Mouse (Mus musculus) midbrain, embryonic 16.5 days (tissue): ENCODE measurements around the gene Csnk2b. TPM values are rescaled to one million over a fixed set of nuclear protein-coding genes. Genes with fewer than 3 reads are reported as not detected.

ENCODE experiments used
- ATAC-seq: fragments of 200-750 bp; cut with Nextera tagmentation; 2 replicates; pipeline ENCODE4 v1.8.0; 2017; ENCODE audit warnings: moderate TSS enrichment
- H3K27ac ChIP-seq: fragments of 300-500 bp; sonication (generic); 2 replicates; pipeline ENCODE4 v1.5.1; 2014; ENCODE audit warnings: mild to moderate bottlenecking, low read length, mixed read lengths
- H3K27me3 ChIP-seq: fragments of 300-500 bp; sonication (generic); 2 replicates; pipeline ENCODE4 v1.6.1; 2014; ENCODE audit warnings: low read depth, low read length, mixed read lengths; ENCODE audit not compliant: control insufficient read depth, insufficient read depth
- H3K36me3 ChIP-seq: fragments of 300-500 bp; sonication (generic); 2 replicates; pipeline ENCODE4 v1.6.1; 2014; ENCODE audit warnings: mild to moderate bottlenecking, low read length, moderate library complexity, mixed read lengths; ENCODE audit not compliant: control insufficient read depth, insufficient read depth
- H3K4me1 ChIP-seq: fragments of 300-500 bp; sonication (generic); 2 replicates; pipeline ENCODE4 v1.6.1; 2014; ENCODE audit warnings: mild to moderate bottlenecking, low read length, mixed read lengths; ENCODE audit not compliant: control insufficient read depth, insufficient read depth
- H3K4me2 ChIP-seq: fragments of 300-500 bp; sonication (generic); 2 replicates; pipeline ENCODE4 v1.6.1; 2014; ENCODE audit warnings: mild to moderate bottlenecking, low read length, mixed read lengths
- H3K4me3 ChIP-seq: fragments of 300-500 bp; sonication (generic); 2 replicates; pipeline ENCODE4 v1.5.1; 2014; ENCODE audit warnings: low read depth, mild to moderate bottlenecking, low read length, moderate library complexity, mixed read lengths
- H3K9ac ChIP-seq: fragments of 300-500 bp; sonication (generic); 2 replicates; pipeline ENCODE4 v1.6.1; 2014; ENCODE audit warnings: low read depth, low read length, mixed read lengths
- H3K9me3 ChIP-seq: fragments of 300-500 bp; sonication (generic); replicated peaks from 2 replicates; pipeline ENCODE4 v1.6.1; 2014; ENCODE audit warnings: mild to moderate bottlenecking, low read length, mixed read lengths; ENCODE audit not compliant: control insufficient read depth, poor library complexity, severe bottlenecking
- WGBS: fragments of 180-500 bp; shearing (Covaris S2); extraction: QIAGEN DNeasy Blood & Tissue Kit; methylation state at CpG from one replicate; pipeline ENCODE4 v1.1.7; 2014; 5-methylcytosine and 5-hydroxymethylcytosine counted together
- polyA plus RNA-seq: library from polyadenylated mRNA; unstranded; fragments of >200 nt; fragmentation: Nextera tagmentation; extraction: Ambion mirVana; gene quantifications from 2 replicates; pipeline ENCODE4 v1.2.1, GENCODE M21; 2015

Csnk2b gene
- polyA plus RNA-seq, 1 experiment from 2014 or later = 331 TPM

- Histone ChIP-seq H3K4me1 (peaks cover 12% of the 10 kb centered on the region), H3K9me3 (no peaks in the 10 kb centered on the region), H3K27me3 (no peaks in the 10 kb centered on the region), H3K4me3 (peak within 1 kb of the TSS; percentile 64), H3K27ac (peak within 1 kb of the TSS; percentile 99), H3K9ac (peak within 1 kb of the TSS; percentile 95), H3K4me2 (peak within 1 kb of the TSS; percentile 57), H3K36me3 (peaks cover 14% of the 10 kb centered on the region; the same call in 1 of the 2 replicates)
- 4% methylated on average over 63 of the region's 67 CpGs for WGBS
- ATAC-seq = peak; percentile 98
These were observed 32.8 kb downstream of the Csnk2b start, which contains the start of gene Abhd16a for GRCm38 (mm10) chr17:35088825-35089644. Gene Abhd16a, plus strand, starts transcription at chr17:35089263.

GRCm38 (mm10) chr17:35088151-35088550 lies 33.7 kb downstream of the Csnk2b start:
- Histone ChIP-seq H3K27me3 (no peaks in the 10 kb centered on the region), H3K9me3 (no peaks in the 10 kb centered on the region), H3K4me1 (peaks cover 12% of the 10 kb centered on the region), H3K9ac (no peak overlapping the region), H3K27ac (no peak overlapping the region), H3K4me3 (no peak overlapping the region), H3K4me2 (no peak overlapping the region), H3K36me3 (peaks cover 12% of the 10 kb centered on the region; the same call in 1 of the 2 replicates)
- 49% methylated on average over 2 of the region's 2 CpGs for WGBS
- ATAC-seq = no peak

- H3K27ac ChIP-seq = no peak within 1 kb of the TSS
- no peak within 1 kb of the TSS for H3K9ac ChIP-seq
- no peak within 1 kb of the TSS for H3K4me2 ChIP-seq
- H3K27me3 ChIP-seq = no peaks in the 10 kb centered on the region
- no peaks in the 10 kb centered on the region for H3K36me3 ChIP-seq
- WGBS = 84% methylated on average over 7 of the region's 7 CpGs
- no peak within 1 kb of the TSS for H3K4me3 ChIP-seq
- no peak for ATAC-seq
- peaks cover 6% of the 10 kb centered on the region for H3K4me1 ChIP-seq
- no peaks in the 10 kb centered on the region for H3K9me3 ChIP-seq
These were observed 36.5 kb downstream of the Csnk2b start, which contains the start of gene Ly6g6f for GRCm38 (mm10) chr17:35085208-35085865. Gene Ly6g6f, minus strand, starts transcription at chr17:35085610.

GRCm38 (mm10) chr17:35083929-35084497 lies 37.8 kb downstream of the Csnk2b start:
- Histone ChIP-seq H3K9me3 (no peaks in the 10 kb centered on the region), H3K27me3 (no peaks in the 10 kb centered on the region), H3K4me3 (no peak overlapping the region), H3K4me1 (no peaks in the 10 kb centered on the region), H3K27ac (no peak overlapping the region), H3K4me2 (no peak overlapping the region), H3K9ac (no peak overlapping the region), H3K36me3 (no peaks in the 10 kb centered on the region)
- ATAC-seq = no peak
- 90% methylated on average over 3 of the region's 3 CpGs for WGBS

- H3K4me2 ChIP-seq = no peak overlapping the region
- H3K27me3 ChIP-seq = no peaks in the 10 kb centered on the region
- H3K36me3 ChIP-seq = no peaks in the 10 kb centered on the region
- no peak overlapping the region for H3K4me3 ChIP-seq
- no peak overlapping the region for H3K9ac ChIP-seq
- H3K27ac ChIP-seq = no peak overlapping the region
- no peak for ATAC-seq
- no peaks in the 10 kb centered on the region for H3K4me1 ChIP-seq
- H3K9me3 ChIP-seq = no peaks in the 10 kb centered on the region
- WGBS = 84% methylated on average over 16 of the region's 16 CpGs
These were observed 38.8 kb downstream of the Csnk2b start for GRCm38 (mm10) chr17:35082841-35083576.

- 84% methylated on average over 4 of the region's 4 CpGs for WGBS
- H3K27me3 ChIP-seq = no peaks in the 10 kb centered on the region
- H3K36me3 ChIP-seq = no peaks in the 10 kb centered on the region
- no peak overlapping the region for H3K4me3 ChIP-seq
- H3K4me1 ChIP-seq = no peaks in the 10 kb centered on the region
- H3K9me3 ChIP-seq = no peaks in the 10 kb centered on the region
- H3K9ac ChIP-seq = no peak overlapping the region
- ATAC-seq = no peak
- no peak overlapping the region for H3K4me2 ChIP-seq
- no peak overlapping the region for H3K27ac ChIP-seq
These were observed 41.1 kb downstream of the Csnk2b start for GRCm38 (mm10) chr17:35080710-35081109.

GRCm38 (mm10) chr17:35080248-35080647 lies 41.6 kb downstream of the Csnk2b start:
- Histone ChIP-seq H3K9me3 (no peaks in the 10 kb centered on the region), H3K36me3 (no peaks in the 10 kb centered on the region), H3K9ac (peak overlapping the region; percentile 10; the same call in 1 of the 2 replicates), H3K4me1 (no peaks in the 10 kb centered on the region), H3K4me3 (no peak overlapping the region), H3K4me2 (no peak overlapping the region), H3K27ac (no peak overlapping the region), H3K27me3 (no peaks in the 10 kb centered on the region)
- ATAC-seq = no peak
- WGBS = 55% methylated on average over 6 of the region's 6 CpGs

- Histone ChIP-seq H3K9me3 (no peaks in the 10 kb centered on the region), H3K27ac (no peak overlapping the region), H3K4me1 (no peaks in the 10 kb centered on the region), H3K4me2 (no peak overlapping the region), H3K4me3 (no peak overlapping the region), H3K9ac (peak overlapping the region; percentile 10; the same call in 1 of the 2 replicates), H3K36me3 (no peaks in the 10 kb centered on the region), H3K27me3 (no peaks in the 10 kb centered on the region)
- WGBS = 78% methylated on average over 9 of the region's 9 CpGs
- no peak for ATAC-seq
These were observed 42.1 kb downstream of the Csnk2b start for GRCm38 (mm10) chr17:35079778-35080177.
